Mouse (Mus musculus) limb, embryonic 11.5 days (tissue): ENCODE results near the gene Sept6. TPM values are rescaled to one million over a fixed set of nuclear protein-coding genes. Genes with fewer than 3 reads are reported as not detected.

Source experiments
- ATAC-seq: fragments of 200-750 bp; cut with Nextera tagmentation; 2 replicates; pipeline ENCODE4 v1.8.0; 2017; ENCODE audit warnings: low read depth; ENCODE audit not compliant: insufficient number of reproducible peaks, low FRiP score, low TSS enrichment
- DNase-seq: peaks from one replicate; pipeline ENCODE4 v3.0.0-alpha.2; 2015; ENCODE audit warnings: low spot score
- H3K27ac ChIP-seq: fragments of 300-500 bp; sonication (generic); replicated peaks from 2 replicates; pipeline ENCODE4 v1.5.1; 2014; ENCODE audit warnings: low read depth, mild to moderate bottlenecking, low read length
- H3K27me3 ChIP-seq: fragments of 300-500 bp; sonication (generic); 2 replicates; pipeline ENCODE4 v1.6.1; 2014; ENCODE audit warnings: mild to moderate bottlenecking, low read length, mixed read lengths; ENCODE audit not compliant: control insufficient read depth, insufficient read depth
- H3K36me3 ChIP-seq: fragments of 300-500 bp; sonication (generic); 2 replicates; pipeline ENCODE4 v1.6.1; 2014; ENCODE audit warnings: mild to moderate bottlenecking, low read length, moderate library complexity, mixed read lengths; ENCODE audit not compliant: control insufficient read depth, insufficient read depth
- H3K4me1 ChIP-seq: fragments of 300-500 bp; sonication (generic); 2 replicates; pipeline ENCODE4 v1.6.1; 2014; ENCODE audit warnings: low read length, mixed read lengths; ENCODE audit not compliant: control insufficient read depth, insufficient read depth
- H3K4me2 ChIP-seq: fragments of 300-500 bp; sonication (generic); 2 replicates; pipeline ENCODE4 v1.6.1; 2014; ENCODE audit warnings: low read depth, mild to moderate bottlenecking, moderate library complexity; ENCODE audit not compliant: severe bottlenecking
- H3K4me3 ChIP-seq: fragments of 300-500 bp; sonication (generic); 2 replicates; pipeline ENCODE4 v1.5.1; 2014; ENCODE audit warnings: low read depth, low read length
- H3K9ac ChIP-seq: fragments of 300-500 bp; sonication (generic); 2 replicates; pipeline ENCODE4 v1.6.1; 2014; ENCODE audit warnings: mild to moderate bottlenecking, low read length
- H3K9me3 ChIP-seq: fragments of 300-500 bp; sonication (generic); 2 replicates; pipeline ENCODE4 v1.6.1; 2016; ENCODE audit warnings: low read length; ENCODE audit not compliant: control insufficient read depth
- WGBS: fragments of 180-500 bp; shearing (Covaris S2); extraction: QIAGEN DNeasy Blood & Tissue Kit; methylation state at CpG from one replicate; pipeline ENCODE4 v1.1.7; 2014; 5-methylcytosine and 5-hydroxymethylcytosine counted together
- polyA plus RNA-seq: library from polyadenylated mRNA; unstranded; fragments of >200 nt; fragmentation: Nextera tagmentation; extraction: Ambion mirVana; gene quantifications from 2 replicates; pipeline ENCODE4 v1.2.1, GENCODE M21; 2014

Sept6 gene
- polyA plus RNA-seq, 1 experiment from 2014 or later: 99.0 TPM

- no peaks in the 10 kb centered on the region for H3K36me3 ChIP-seq
- no peak for DNase-seq
- no peak for ATAC-seq
- no peak overlapping the region for H3K9ac ChIP-seq
- no peaks in the 10 kb centered on the region for H3K9me3 ChIP-seq
- H3K27ac ChIP-seq: no peak overlapping the region
- H3K4me3 ChIP-seq: no peak overlapping the region
- H3K4me1 ChIP-seq: peaks cover 1% of the 10 kb centered on the region; the same call in 1 of the 2 replicates
- H3K4me2 ChIP-seq: no peak overlapping the region
- H3K27me3 ChIP-seq: no peaks in the 10 kb centered on the region
- 87% methylated on average over 2 of the region's 2 CpGs for WGBS
These were observed 13.7 kb downstream of the Sept6 start for GRCm38 (mm10) chrX:36977863-36978262.

GRCm38 (mm10) chrX:36976980-36977379 lies 14.6 kb downstream of the Sept6 start:
- no peaks in the 10 kb centered on the region for H3K4me1 ChIP-seq
- ATAC-seq (no peak), DNase-seq (no peak)
- H3K36me3 ChIP-seq: no peaks in the 10 kb centered on the region
- no peak overlapping the region for H3K4me2 ChIP-seq
- no peak overlapping the region for H3K9ac ChIP-seq
- no peak overlapping the region for H3K4me3 ChIP-seq
- H3K9me3 ChIP-seq: no peaks in the 10 kb centered on the region
- 95% methylated on average over 7 of the region's 7 CpGs for WGBS
- H3K27ac ChIP-seq: no peak overlapping the region
- H3K27me3 ChIP-seq: no peaks in the 10 kb centered on the region

- H3K4me3 ChIP-seq: no peak overlapping the region
- no peaks in the 10 kb centered on the region for H3K4me1 ChIP-seq
- DNase-seq: no peak
These were observed 15.3 kb downstream of the Sept6 start for GRCm38 (mm10) chrX:36976272-36976671.

GRCm38 (mm10) chrX:36974905-36975304 lies 16.7 kb downstream of the Sept6 start:
- DNase-seq (no peak), ATAC-seq (no peak)
- Histone ChIP-seq H3K4me2 (no peak overlapping the region), H3K4me3 (no peak overlapping the region), H3K36me3 (no peaks in the 10 kb centered on the region), H3K27me3 (no peaks in the 10 kb centered on the region), H3K4me1 (no peaks in the 10 kb centered on the region), H3K9ac (no peak overlapping the region), H3K27ac (no peak overlapping the region), H3K9me3 (no peaks in the 10 kb centered on the region)
- WGBS: 76% methylated on average over 5 of the region's 5 CpGs

More at GRCm38 (mm10) chrX:36976272-36976671, 15.3 kb downstream of the Sept6 start:
- Histone ChIP-seq H3K9me3 (no peaks in the 10 kb centered on the region), H3K27me3 (no peaks in the 10 kb centered on the region), H3K9ac (no peak overlapping the region), H3K27ac (no peak overlapping the region), H3K4me2 (no peak overlapping the region), H3K36me3 (no peaks in the 10 kb centered on the region)
- 90% methylated on average over 4 of the region's 4 CpGs for WGBS
- no peak for ATAC-seq

GRCm38 (mm10) chrX:36972951-36973471 lies 18.6 kb downstream of the Sept6 start:
- no peaks in the 10 kb centered on the region for H3K36me3 ChIP-seq
- H3K9me3 ChIP-seq: no peaks in the 10 kb centered on the region
- no peak overlapping the region for H3K4me2 ChIP-seq
- H3K27ac ChIP-seq: no peak overlapping the region
- H3K9ac ChIP-seq: no peak overlapping the region
- no peak for DNase-seq
- 79% methylated on average over 5 of the region's 5 CpGs for WGBS
- no peak overlapping the region for H3K4me3 ChIP-seq
- H3K27me3 ChIP-seq: no peaks in the 10 kb centered on the region
- no peaks in the 10 kb centered on the region for H3K4me1 ChIP-seq
- ATAC-seq: no peak

- Histone ChIP-seq H3K36me3 (no peaks in the 10 kb centered on the region), H3K27ac (no peak overlapping the region), H3K9me3 (no peaks in the 10 kb centered on the region), H3K4me2 (no peak overlapping the region), H3K27me3 (no peaks in the 10 kb centered on the region), H3K4me1 (no peaks in the 10 kb centered on the region), H3K9ac (no peak overlapping the region), H3K4me3 (no peak overlapping the region)
- DNase-seq (no peak), ATAC-seq (no peak)
- WGBS: 87% methylated on average over 4 of the region's 4 CpGs
These were observed 20.4 kb downstream of the Sept6 start for GRCm38 (mm10) chrX:36971156-36971555.

- no peaks in the 10 kb centered on the region for H3K9me3 ChIP-seq
- no peak for DNase-seq
- H3K4me1 ChIP-seq: no peaks in the 10 kb centered on the region
These were observed 22.1 kb downstream of the Sept6 start for GRCm38 (mm10) chrX:36969501-36969900.

GRCm38 (mm10) chrX:36956674-36957073 lies 34.9 kb downstream of the Sept6 start:
- Histone ChIP-seq H3K4me1 (no peaks in the 10 kb centered on the region), H3K27ac (no peak overlapping the region), H3K4me2 (no peak overlapping the region), H3K36me3 (no peaks in the 10 kb centered on the region), H3K9me3 (no peaks in the 10 kb centered on the region), H3K27me3 (no peaks in the 10 kb centered on the region), H3K9ac (no peak overlapping the region), H3K4me3 (no peak overlapping the region)
- WGBS: 93% methylated on average over 2 of the region's 2 CpGs
- ATAC-seq (no peak), DNase-seq (no peak)

More at GRCm38 (mm10) chrX:36969501-36969900, 22.1 kb downstream of the Sept6 start:
- Histone ChIP-seq H3K9ac (no peak overlapping the region), H3K27me3 (no peaks in the 10 kb centered on the region), H3K27ac (no peak overlapping the region), H3K4me3 (no peak overlapping the region), H3K36me3 (no peaks in the 10 kb centered on the region), H3K4me2 (no peak overlapping the region)
- WGBS: 63% methylated on average over 4 of the region's 4 CpGs
- ATAC-seq: no peak

- Histone ChIP-seq H3K27ac (no peak overlapping the region), H3K4me1 (no peaks in the 10 kb centered on the region), H3K4me3 (no peak overlapping the region), H3K4me2 (no peak overlapping the region), H3K27me3 (no peaks in the 10 kb centered on the region), H3K9ac (no peak overlapping the region), H3K9me3 (no peaks in the 10 kb centered on the region), H3K36me3 (no peaks in the 10 kb centered on the region)
- ATAC-seq (no peak), DNase-seq (no peak)
- WGBS: 87% methylated on average over 3 of the region's 3 CpGs
These were observed 50.5 kb downstream of the Sept6 start for GRCm38 (mm10) chrX:36941106-36941505.
